In the genomic region with DNA sequence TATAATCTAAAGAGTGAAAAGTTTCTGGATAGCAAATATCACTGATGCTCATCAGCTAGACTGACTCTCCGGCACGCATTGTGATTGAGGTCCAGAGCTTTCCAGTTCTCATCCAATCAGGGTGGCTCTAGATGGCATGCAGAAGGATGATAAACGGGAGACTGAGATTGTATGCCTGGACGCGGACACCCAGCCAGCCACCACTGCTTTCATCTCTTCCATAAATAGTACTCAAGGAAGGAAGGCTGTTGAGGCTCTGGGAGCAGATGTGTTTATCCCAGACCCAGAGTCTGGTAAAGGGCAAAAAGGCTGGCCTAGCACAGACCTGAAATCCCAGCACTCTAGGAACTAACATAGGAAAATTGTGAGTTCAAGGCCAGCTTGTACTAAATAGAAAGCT, we compare ENCODE assay signal across 29 mouse cellular contexts.
DNase-seq lines count a peak whose midpoint lies in the region; ATAC-seq and TF ChIP-seq lines count a peak whose summit lies in the region.
"Had no signal": no experiment of that assay in that cellular context is flagged by ENCODE, and none has a peak within 500 bp of the region (broad histone marks: within the 10 kb centered on the region; RNA-seq: fewer than 3 reads in every experiment).

No protein-coding gene starts in this region.

- H3K27me3 ChIP-seq in heart, embryonic 15.5 days = no peaks in the 10 kb centered on the region
- no peaks in the 10 kb centered on the region for H3K27me3 ChIP-seq in heart, embryonic 10.5 days (ENCODE audit: insufficient read depth, poor library complexity, severe bottlenecking)
- no peaks in the 10 kb centered on the region for H3K27me3 ChIP-seq in lung, embryonic 14.5 days (ENCODE audit: insufficient read depth, low read length)
- no peaks in the 10 kb centered on the region for H3K27me3 ChIP-seq in lung, embryonic 16.5 days (ENCODE audit: control insufficient read depth, insufficient read depth, low read depth, low read length)
- H3K27me3 ChIP-seq: CH12.LX; embryonic facial prominence, embryonic 13.5 days; embryonic facial prominence, embryonic 15.5 days; forebrain, embryonic 12.5 days; Patski had no signal

- TF ChIP-seq POLR2A in lung, adult 2 months (IDR thresholded peaks at IDR 0.05; ENCODE audit: borderline replicate concordance, extremely low read depth, low read depth, low read length) = no peak

- H3K36me3 ChIP-seq in heart, embryonic 15.5 days = no peaks in the 10 kb centered on the region
- no peaks in the 10 kb centered on the region for H3K36me3 ChIP-seq in heart, embryonic 10.5 days
- H3K36me3 ChIP-seq in lung, embryonic 14.5 days (ENCODE audit: insufficient read depth) = no peaks in the 10 kb centered on the region
- no peaks in the 10 kb centered on the region for H3K36me3 ChIP-seq in lung, embryonic 16.5 days (ENCODE audit: control insufficient read depth, insufficient read depth, low read length)
- H3K36me3 ChIP-seq: embryonic facial prominence, embryonic 13.5 days; embryonic facial prominence, embryonic 15.5 days; forebrain, embryonic 10.5 days; forebrain, embryonic 12.5 days; G1E had no signal

- no peaks in the 10 kb centered on the region for H3K9me3 ChIP-seq in heart, embryonic 15.5 days (replicated peaks)
- no peaks in the 10 kb centered on the region for H3K9me3 ChIP-seq in heart, embryonic 10.5 days
- H3K9me3 ChIP-seq in lung, embryonic 14.5 days (ENCODE audit: low read depth, low read length) = no peaks in the 10 kb centered on the region
- H3K9me3 ChIP-seq in lung, embryonic 16.5 days (ENCODE audit: control insufficient read depth, low read length) = no peaks in the 10 kb centered on the region
- H3K9me3 ChIP-seq: embryonic facial prominence, embryonic 13.5 days; embryonic facial prominence, embryonic 15.5 days; forebrain, embryonic 10.5 days; forebrain, embryonic 12.5 days; G1E had no signal

- no peak for TF ChIP-seq CTCF in lung, embryonic 14.5 days (IDR thresholded peaks at IDR 0.05; ENCODE audit: low read depth)
- TF ChIP-seq CTCF in lung, adult 2 months (IDR thresholded peaks at IDR 0.05; ENCODE audit: insufficient read depth, low read length) = no peak

- H3K4me1 ChIP-seq in heart, embryonic 15.5 days (replicated peaks) = peaks cover 12% of the 10 kb centered on the region; the same call in 1 of the 2 replicates
- H3K4me1 ChIP-seq in heart, embryonic 10.5 days = peaks cover 6% of the 10 kb centered on the region; the same call in 1 of the 2 replicates
- H3K4me1 ChIP-seq in lung, embryonic 14.5 days (ENCODE audit: insufficient read depth) = no peaks in the 10 kb centered on the region
- H3K4me1 ChIP-seq in lung, embryonic 16.5 days (replicated peaks; ENCODE audit: control insufficient read depth, insufficient read depth, low read length) = peaks cover 9% of the 10 kb centered on the region
- H3K4me1 ChIP-seq in lung, adult 2 months (ENCODE audit: control insufficient read depth, insufficient read depth, low read length) = peaks cover 2% of the 10 kb centered on the region; the same call in 1 of the 2 replicates
- H3K4me1 ChIP-seq: forebrain, embryonic 10.5 days; forebrain, embryonic 12.5 days had no signal

- no peak overlapping the region for H3K27ac ChIP-seq in heart, embryonic 15.5 days
- H3K27ac ChIP-seq in heart, embryonic 10.5 days = no peak overlapping the region
- H3K27ac ChIP-seq in lung, embryonic 14.5 days (ENCODE audit: low read depth) = no peak overlapping the region
- H3K27ac ChIP-seq in lung, embryonic 16.5 days (ENCODE audit: low read length) = no peak overlapping the region
- H3K27ac ChIP-seq: embryonic facial prominence, embryonic 13.5 days; embryonic facial prominence, embryonic 15.5 days; forebrain, embryonic 10.5 days; forebrain, embryonic 12.5 days had no signal

- H3K9ac ChIP-seq in heart, embryonic 15.5 days = no peak overlapping the region
- H3K9ac ChIP-seq in lung, embryonic 14.5 days = no peak overlapping the region
- no peak overlapping the region for H3K9ac ChIP-seq in lung, embryonic 16.5 days (ENCODE audit: low read length)
- H3K9ac ChIP-seq: embryonic facial prominence, embryonic 13.5 days; embryonic facial prominence, embryonic 15.5 days; forebrain, embryonic 12.5 days had no signal

- no peak overlapping the region for H3K4me3 ChIP-seq in heart, embryonic 15.5 days
- no peak overlapping the region for H3K4me3 ChIP-seq in heart, embryonic 10.5 days
- no peak overlapping the region for H3K4me3 ChIP-seq in lung, embryonic 14.5 days (ENCODE audit: low read depth, low read length)
- H3K4me3 ChIP-seq in lung, embryonic 16.5 days (ENCODE audit: low read length) = no peak overlapping the region
- no peak overlapping the region for H3K4me3 ChIP-seq in lung, adult 2 months (replicated peaks; ENCODE audit: extremely low read depth, low read depth, low read length)
- H3K4me3 ChIP-seq: embryonic facial prominence, embryonic 13.5 days; embryonic facial prominence, embryonic 15.5 days; erythroblast, embryonic 14.5 days; forebrain, embryonic 10.5 days; forebrain, embryonic 12.5 days had no signal

- ATAC-seq in heart, embryonic 15.5 days (replicated peaks; ENCODE audit: insufficient number of reproducible peaks, insufficient read depth, low FRiP score, low read depth) = 0 out of 2 replicates have a peak, but pooled peaks have one; percentile 58
- peak; percentile 62 for ATAC-seq in lung, embryonic 14.5 days (ENCODE audit: insufficient read depth)
- peak; percentile 24; the same call in 1 of the 2 replicates for ATAC-seq in lung, embryonic 16.5 days (ENCODE audit: low read depth)
- ATAC-seq: activated CD4-positive, CD25-positive, alpha-beta regulatory T cell, adult 4 months; CD4-positive, CD25-positive, alpha-beta regulatory T cell, adult 4 months; forebrain, embryonic 14.5 days; Patski had no signal

- WGBS in heart, embryonic 15.5 days = 23% methylated on average over 5 of the region's 5 CpGs
- WGBS in heart, embryonic 10.5 days = 13% methylated on average over 5 of the region's 5 CpGs
- WGBS in lung, embryonic 14.5 days = 51% methylated on average over 5 of the region's 5 CpGs
- 55% methylated on average over 5 of the region's 5 CpGs for WGBS in lung, embryonic 16.5 days
- 50% methylated on average over 5 of the region's 5 CpGs for WGBS in lung, adult 2 months

- no peak for DNase-seq in heart, embryonic 10.5 days (ENCODE audit: low spot score)
- DNase-seq in lung, embryonic 14.5 days = peak; percentile 51
- DNase-seq in lung, adult 18-20 months = no peak
- DNase-seq in lung, adult 2 months = no peak
- DNase-seq in lung, postnatal 10 days = peak; percentile 27
- DNase-seq in lung, postnatal 36 days = no peak
- DNase-seq: adrenal gland, adult 8-10 months; adrenal gland, postnatal 14 days; adrenal gland, postnatal 36 days; B cell, adult 2 months; cerebellum, adult 18-20 months; cerebellum, adult 8-10 months; cerebellum, adult 9-11 months; cerebellum, postnatal 14 days; cerebellum, postnatal 36 days; embryo, embryonic 11 days had no signal

- H3K4me2 ChIP-seq in heart, embryonic 15.5 days = no peak overlapping the region
- no peak overlapping the region for H3K4me2 ChIP-seq in lung, embryonic 14.5 days
- H3K4me2 ChIP-seq in lung, embryonic 16.5 days (ENCODE audit: low read depth, low read length) = no peak overlapping the region
- H3K4me2 ChIP-seq: embryonic facial prominence, embryonic 13.5 days; embryonic facial prominence, embryonic 15.5 days; forebrain, embryonic 12.5 days had no signal

Comparison
In these comparisons a context has a peak if more than half of its experiments do, and no peak if none do; other contexts are left out.
1. DNase-seq: peak in lung, embryonic 14.5 days (single experiment) and lung, postnatal 10 days (single experiment); none in heart, embryonic 10.5 days (single experiment), lung, adult 18-20 months (0 of 2), lung, adult 2 months (single experiment) and lung, postnatal 36 days (single experiment).
2. Peak in every context shown above with its lines, with median percentiles within 50 percentile points of each other: ATAC-seq.